Mouse (Mus musculus) layer of hippocampus, adult 18-20 months (tissue): ENCODE measurements at regions not wholly inside any gene's neighbourhood (a gene's known extent, or its start where the extent isn't known, plus 50 kb on each side); places are given as distances from the start of the nearest gene placed in this dataset.

Experiments
- DNase-seq, 2 experiments: peaks; one replicate each; pipeline ENCODE4 v3.0.0; 2022; ENCODE audit warnings: low spot score in 2 of 2

DNA sequence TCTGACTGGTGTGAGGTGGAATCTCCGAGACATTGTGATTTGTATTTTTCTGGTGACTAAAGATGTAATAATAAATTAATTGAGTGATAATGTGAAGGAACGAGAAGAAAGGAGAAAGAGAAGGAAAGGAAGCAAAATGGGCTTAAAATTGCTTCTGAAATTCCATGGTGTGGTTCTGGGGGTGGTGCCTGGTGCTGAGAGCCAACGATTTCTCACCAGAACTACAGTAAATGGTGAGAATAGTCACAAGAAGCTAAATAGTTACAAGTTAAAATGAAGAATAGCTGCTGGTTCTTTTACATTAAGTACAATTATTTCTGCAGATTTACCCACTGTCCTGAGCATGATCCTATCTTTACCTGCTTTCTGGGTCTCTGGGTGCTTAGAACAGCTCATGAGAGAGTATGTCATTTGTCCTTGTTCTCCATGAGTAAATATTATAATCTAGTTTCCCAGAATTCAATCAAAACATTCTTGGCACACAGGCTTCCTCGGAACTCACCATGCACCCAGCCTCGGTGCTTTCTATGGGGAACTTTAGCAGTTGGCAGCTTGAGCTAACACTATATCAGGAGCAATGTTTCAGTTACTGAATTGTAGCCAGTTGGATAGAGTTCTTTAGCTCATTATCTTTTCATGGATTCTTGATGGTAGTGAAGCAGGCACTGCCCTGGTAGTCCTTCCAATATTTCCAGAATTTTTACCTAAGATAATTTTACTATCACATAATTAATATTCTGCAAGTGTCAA, 1198.6 kb downstream of the Epha7 start:
- DNase-seq = peak in 1 of 2 experiments; percentile 3

DNA sequence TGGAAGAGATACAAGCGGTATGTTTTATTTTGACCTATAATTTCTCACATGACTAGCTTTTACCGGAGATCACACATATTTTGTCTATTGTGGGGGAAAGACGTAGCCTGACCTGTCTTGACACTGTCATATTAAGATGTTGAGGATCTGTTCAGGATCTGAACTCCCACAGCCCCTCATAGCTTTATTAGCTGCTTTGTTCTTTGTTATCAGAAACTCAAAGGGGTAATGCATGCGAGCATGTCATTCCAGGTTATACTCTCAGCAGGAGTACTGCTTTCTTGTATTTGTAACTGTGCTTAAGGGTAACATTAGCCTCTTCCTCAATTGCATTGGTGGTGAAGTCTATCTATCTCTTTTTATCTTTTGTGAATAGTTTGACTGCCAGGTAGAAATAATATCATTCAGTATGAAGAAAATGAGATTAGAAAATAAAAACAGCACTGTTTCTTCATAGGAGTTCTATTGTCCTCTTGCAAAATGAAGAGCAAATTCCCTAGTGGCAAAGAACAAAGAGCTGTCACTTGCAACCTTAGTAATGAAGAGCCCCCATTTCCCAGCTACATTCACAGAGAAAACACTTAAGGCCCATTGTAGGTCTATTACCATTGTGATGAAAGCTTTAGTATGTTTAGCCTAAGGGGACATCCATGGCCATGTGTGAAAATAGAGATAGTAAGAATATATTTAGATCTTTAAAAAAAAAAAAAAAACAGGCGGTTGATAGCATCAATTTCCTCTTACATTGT, 1226.7 kb downstream of the Epha7 start:
- DNase-seq = no peak

DNA sequence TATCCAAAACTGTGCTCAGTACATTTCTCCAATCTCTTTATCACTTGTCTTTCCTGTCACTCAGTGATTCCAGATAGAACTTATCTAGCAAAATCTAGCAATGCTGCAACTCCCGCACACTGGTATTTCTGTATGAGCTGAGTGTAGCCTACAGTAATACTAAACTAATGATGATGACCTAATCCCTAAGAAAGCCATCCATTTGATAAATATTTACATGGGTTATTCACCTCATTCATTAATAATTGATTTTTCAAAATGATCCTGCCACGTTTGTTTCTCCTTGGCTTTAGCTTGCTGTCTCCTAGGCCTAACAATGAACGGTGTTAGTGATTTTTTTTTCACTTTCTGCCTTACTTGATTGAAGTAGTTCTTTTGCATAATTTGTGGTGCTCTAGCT, 1252.1 kb downstream of the Epha7 start:
- no peak for DNase-seq

DNA sequence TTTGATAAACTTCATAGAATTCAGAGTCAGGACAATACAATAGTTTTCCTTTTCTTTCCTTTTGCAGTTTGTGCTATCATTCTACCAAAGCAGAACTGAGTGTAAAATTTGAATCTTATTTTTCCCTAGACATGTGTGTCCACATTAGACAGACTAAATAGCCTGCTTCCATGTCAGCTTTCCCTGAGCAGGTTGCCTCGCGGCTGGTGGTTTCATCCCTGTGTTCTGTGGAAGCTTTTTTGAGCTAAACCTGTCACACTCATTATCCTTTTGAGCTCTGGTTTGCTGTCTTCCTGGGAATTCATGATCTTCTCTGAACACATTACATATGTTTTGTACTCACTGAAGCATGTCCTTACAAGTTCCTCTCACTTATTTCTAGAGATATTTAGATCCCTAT, 1286.2 kb downstream of the Epha7 start:
- no peak for DNase-seq

DNA sequence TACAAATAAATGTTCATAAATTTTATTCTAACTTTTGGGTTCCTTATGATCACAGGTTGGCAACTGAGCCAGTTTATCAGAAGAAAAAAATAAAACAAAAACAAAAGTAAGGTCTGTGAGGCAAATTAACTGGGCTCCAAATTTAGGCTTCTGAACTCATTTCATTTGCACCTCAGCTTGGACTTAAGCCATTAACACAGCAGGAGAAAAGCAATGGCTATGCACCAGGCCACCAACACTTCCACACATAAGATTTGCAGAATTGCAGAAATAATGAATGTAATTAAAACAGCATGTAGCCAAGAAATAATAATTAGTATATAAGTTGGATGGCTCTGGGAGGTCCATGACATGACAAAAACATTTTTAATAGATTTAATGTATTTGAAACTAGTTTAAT, 1320.1 kb downstream of the Epha7 start:
- DNase-seq = no peak
